ENCODE assay signal across 15 mouse cellular contexts in the genomic region with DNA sequence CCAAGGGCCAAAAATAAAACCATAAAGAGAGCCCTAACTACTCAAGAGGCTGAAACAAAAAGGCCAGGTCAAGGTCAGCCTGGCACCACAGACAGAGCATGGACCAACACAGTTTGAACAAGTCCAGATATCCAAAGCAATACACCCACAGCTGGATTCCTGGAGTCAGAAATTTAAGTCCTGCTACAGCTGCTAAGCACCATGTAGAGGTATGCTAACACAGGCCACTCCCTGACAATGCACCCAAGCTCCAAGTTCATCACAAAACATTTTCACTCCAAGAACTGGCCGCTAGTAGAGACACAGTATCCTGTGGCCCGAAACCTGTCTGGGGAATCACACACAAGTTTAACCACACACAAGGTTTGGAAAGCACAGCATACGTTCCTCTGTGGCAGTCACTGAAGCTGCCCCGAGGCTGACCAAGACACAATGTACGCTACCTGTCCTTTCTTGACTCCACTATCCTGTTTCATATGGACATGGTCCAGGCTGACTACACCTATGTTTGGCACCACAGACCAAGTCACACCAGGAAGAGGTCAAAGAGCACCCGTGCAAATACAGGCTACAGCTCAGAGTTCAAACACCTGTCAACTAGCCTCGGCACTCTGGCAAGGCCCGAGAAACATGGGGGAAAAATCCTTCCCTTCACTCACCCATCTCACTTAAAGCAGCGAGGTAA. TPM values are rescaled to one million over a fixed set of nuclear protein-coding genes. Genes with fewer than 3 reads are reported as not detected.
DNase-seq lines count a peak whose midpoint lies in the region; ATAC-seq and TF ChIP-seq lines count a peak whose summit lies in the region.
"Had no signal": no experiment of that assay in that cellular context is flagged by ENCODE, and none has a peak within 500 bp of the region (broad histone marks: within the 10 kb centered on the region; RNA-seq: fewer than 3 reads in every experiment).

No protein-coding gene starts in this region.

- H3K4me2 ChIP-seq in heart, embryonic 13.5 days: no peak overlapping the region
- no peak overlapping the region for H3K4me2 ChIP-seq in intestine, postnatal 0 days (replicated peaks; ENCODE audit: low read depth)
- H3K4me2 ChIP-seq in liver, postnatal 0 days (ENCODE audit: low read depth, low read length): no peak overlapping the region; the same call in 1 of the 2 replicates
- H3K4me2 ChIP-seq: embryonic facial prominence, embryonic 13.5 days; limb, embryonic 13.5 days; midbrain, embryonic 11.5 days had no signal

- H3K9me3 ChIP-seq in heart, embryonic 13.5 days: no peaks in the 10 kb centered on the region
- H3K9me3 ChIP-seq in intestine, postnatal 0 days (ENCODE audit: control insufficient read depth): no peaks in the 10 kb centered on the region
- H3K9me3 ChIP-seq in liver, postnatal 0 days (ENCODE audit: low read length): no peaks in the 10 kb centered on the region
- H3K9me3 ChIP-seq: embryonic facial prominence, embryonic 13.5 days; hindbrain, embryonic 10.5 days had no signal

- no peak for DNase-seq in heart, postnatal 25 days (ENCODE audit: low spot score)
- DNase-seq in kidney, adult 9 months: peak; percentile 58
- DNase-seq in kidney, postnatal 10 days: no peak
- peak; percentile 39 for DNase-seq in liver, postnatal 0 days
- no peak for DNase-seq in left cerebral cortex, postnatal 4 days
- no peak for DNase-seq in adrenal gland, adult 8-10 months
- DNase-seq: adrenal gland, postnatal 36 days; layer of hippocampus, postnatal 36 days had no signal

- no peaks in the 10 kb centered on the region for H3K27me3 ChIP-seq in heart, embryonic 13.5 days (replicated peaks)
- H3K27me3 ChIP-seq in intestine, postnatal 0 days (replicated peaks; ENCODE audit: control insufficient read depth, insufficient read depth, low read length): no peaks in the 10 kb centered on the region
- H3K27me3 ChIP-seq in liver, postnatal 0 days (ENCODE audit: insufficient read depth, low read length): no peaks in the 10 kb centered on the region
- H3K27me3 ChIP-seq: embryonic facial prominence, embryonic 13.5 days; limb, embryonic 13.5 days had no signal

- WGBS in heart, embryonic 13.5 days: 88% methylated on average over 9 of the region's 9 CpGs
- 67% methylated on average over 9 of the region's 9 CpGs for WGBS in intestine, postnatal 0 days
- WGBS in liver, postnatal 0 days (ENCODE audit: insufficient replicate concordance): 71% methylated on average over 9 of the region's 9 CpGs

- ATAC-seq in heart, embryonic 13.5 days (ENCODE audit: extremely low read depth, insufficient number of reproducible peaks, low FRiP score, low TSS enrichment): no peak
- ATAC-seq in intestine, postnatal 0 days: 0 out of 2 replicates have a peak, but pooled peaks have one; percentile 41
- ATAC-seq in liver, postnatal 0 days: peak; percentile 83
- ATAC-seq: inflammation-experienced regulatory T-cells, adult 6 months had no signal

- intact Hi-C loops in heart, postnatal 25 days (cut with DNase I): no loop called here
- intact Hi-C loops in left cerebral cortex, postnatal 4 days (cut with DNase I): no loop called here

- no peak for TF ChIP-seq EP300 in liver, postnatal 0 days (IDR thresholded peaks at IDR 0.05; ENCODE audit: low read depth)

- no peak for TF ChIP-seq CTCF in intestine, postnatal 0 days (IDR thresholded peaks at IDR 0.05; ENCODE audit: low read depth)
- TF ChIP-seq CTCF in liver, postnatal 0 days (IDR thresholded peaks at IDR 0.05; ENCODE audit: low read depth): no peak

- peaks cover 56% of the 10 kb centered on the region for H3K36me3 ChIP-seq in heart, embryonic 13.5 days
- H3K36me3 ChIP-seq in intestine, postnatal 0 days (ENCODE audit: control insufficient read depth, insufficient read depth): peaks cover 20% of the 10 kb centered on the region
- peaks cover 21% of the 10 kb centered on the region; the same call in 1 of the 2 replicates for H3K36me3 ChIP-seq in liver, postnatal 0 days (replicated peaks; ENCODE audit: insufficient read depth, low read length)

- peak overlapping the region; percentile 52 for H3K27ac ChIP-seq in heart, embryonic 13.5 days (replicated peaks)
- H3K27ac ChIP-seq in intestine, postnatal 0 days (ENCODE audit: low read depth, low read length): no peak overlapping the region
- H3K27ac ChIP-seq in liver, postnatal 0 days (ENCODE audit: low read depth): peak overlapping the region; percentile 58
- H3K27ac ChIP-seq: embryonic facial prominence, embryonic 13.5 days; hindbrain, embryonic 10.5 days; limb, embryonic 13.5 days had no signal

- no peak overlapping the region for H3K4me3 ChIP-seq in heart, embryonic 13.5 days
- no peak overlapping the region for H3K4me3 ChIP-seq in intestine, postnatal 0 days (ENCODE audit: low read depth, low read length)
- H3K4me3 ChIP-seq in liver, postnatal 0 days (ENCODE audit: low read depth, low read length): no peak overlapping the region
- H3K4me3 ChIP-seq: embryonic facial prominence, embryonic 13.5 days; hindbrain, embryonic 10.5 days; limb, embryonic 13.5 days had no signal

- no peak overlapping the region for H3K9ac ChIP-seq in heart, embryonic 13.5 days
- H3K9ac ChIP-seq in intestine, postnatal 0 days (ENCODE audit: low read depth, low read length): no peak overlapping the region
- H3K9ac ChIP-seq in liver, postnatal 0 days (replicated peaks): no peak overlapping the region
- H3K9ac ChIP-seq: embryonic facial prominence, embryonic 13.5 days; limb, embryonic 13.5 days had no signal

- peaks cover 31% of the 10 kb centered on the region for H3K4me1 ChIP-seq in heart, embryonic 13.5 days
- 0 out of 2 replicates have a peak, but pooled peaks cover 5% of the 10 kb centered on the region for H3K4me1 ChIP-seq in intestine, postnatal 0 days (replicated peaks; ENCODE audit: control insufficient read depth, insufficient read depth, low read length)
- H3K4me1 ChIP-seq in liver, postnatal 0 days (ENCODE audit: insufficient read depth): peaks cover 19% of the 10 kb centered on the region
- H3K4me1 ChIP-seq: hindbrain, embryonic 10.5 days; limb, embryonic 13.5 days had no signal

RNA-seq across cellular contexts. Expression of gene Grb2, which starts 28.7 kb away (rescaled TPM):
- polyA plus RNA-seq in heart, embryonic 13.5 days (2015; fragmentation: Nextera tagmentation; extraction: Ambion mirVana): 86.6 and 90.0 TPM in 2 replicates
- total RNA-seq in heart, postnatal 25 days (2021): 100 to 1,000 TPM; 107 to 108 TPM
- polyA plus RNA-seq in intestine, postnatal 0 days (2015; fragmentation: Nextera tagmentation; extraction: Ambion mirVana): 60.5 and 61.3 TPM in 2 replicates
- polyA plus RNA-seq in liver, postnatal 0 days (2015; fragmentation: Nextera tagmentation; extraction: Ambion mirVana): 40.4 and 45.6 TPM in 2 replicates
- 100 to 1,000 TPM; 218 to 220 TPM for total RNA-seq in left cerebral cortex, postnatal 4 days (2021)
- 100 to 1,000 TPM; 136 to 165 (median 160) TPM for total RNA-seq in adrenal gland, adult 8-10 months (2022)

RNA-seq across cellular contexts. Expression of gene Slc25a19, which starts 51.6 kb away (rescaled TPM):
- polyA plus RNA-seq in heart, embryonic 13.5 days (2015; fragmentation: Nextera tagmentation; extraction: Ambion mirVana): 36.4 and 37.2 TPM in 2 replicates
- 10 to 100 TPM; 41.6 to 45.9 TPM for total RNA-seq in heart, postnatal 25 days (2021)
- polyA plus RNA-seq in intestine, postnatal 0 days (2015; fragmentation: Nextera tagmentation; extraction: Ambion mirVana): 19.1 and 19.5 TPM in 2 replicates
- polyA plus RNA-seq in liver, postnatal 0 days (2015; fragmentation: Nextera tagmentation; extraction: Ambion mirVana): 6.1 and 6.9 TPM in 2 replicates
- 10 to 100 TPM; 55.3 to 56.6 TPM for total RNA-seq in left cerebral cortex, postnatal 4 days (2021)
- total RNA-seq in adrenal gland, adult 8-10 months (2022): 10 to 100 TPM; 59.5 to 94.1 (median 91.2) TPM

Comparison
In these comparisons a context has a peak if more than half of its experiments do, and no peak if none do; other contexts are left out.
1. DNase-seq: peak in kidney, adult 9 months (single experiment) and liver, postnatal 0 days (single experiment); none in heart, postnatal 25 days (single experiment), kidney, postnatal 10 days (single experiment), left cerebral cortex, postnatal 4 days (single experiment) and adrenal gland, adult 8-10 months (single experiment).